Mouse (Mus musculus) liver, embryonic 15.5 days (tissue): ENCODE measurements at regions not wholly inside any gene's neighbourhood (a gene's known extent, or its start where the extent isn't known, plus 50 kb on each side); places are given as distances from the start of the nearest gene placed in this dataset.

ENCODE experiments used
- ATAC-seq: fragments of 200-750 bp; cut with Nextera tagmentation; 2 replicates; pipeline ENCODE4 v1.8.0; 2017; ENCODE audit warnings: moderate number of reproducible peaks, mild to moderate bottlenecking, moderate library complexity; ENCODE audit not compliant: insufficient read depth
- H3K27ac ChIP-seq: fragments of 300-500 bp; sonication (generic); replicated peaks from 2 replicates; pipeline ENCODE4 v1.5.1; 2015; ENCODE audit warnings: mild to moderate bottlenecking, inconsistent platforms
- H3K27me3 ChIP-seq: fragments of 300-500 bp; sonication (generic); 2 replicates; pipeline ENCODE4 v1.6.1; 2015; ENCODE audit warnings: mild to moderate bottlenecking, inconsistent platforms
- H3K36me3 ChIP-seq: fragments of 300-500 bp; sonication (generic); replicated peaks from 2 replicates; pipeline ENCODE4 v1.6.1; 2015; ENCODE audit warnings: moderate library complexity, mild to moderate bottlenecking, inconsistent platforms
- H3K4me1 ChIP-seq: fragments of 300-500 bp; sonication (generic); replicated peaks from 2 replicates; pipeline ENCODE4 v1.6.1; 2015; ENCODE audit warnings: inconsistent platforms
- H3K4me2 ChIP-seq: fragments of 300-500 bp; sonication (generic); 2 replicates; pipeline ENCODE4 v1.6.1; 2015; ENCODE audit warnings: moderate library complexity, mild to moderate bottlenecking, inconsistent platforms
- H3K4me3 ChIP-seq: fragments of 300-500 bp; sonication (generic); replicated peaks from 2 replicates; pipeline ENCODE4 v1.5.1; 2015; ENCODE audit warnings: mild to moderate bottlenecking, inconsistent platforms
- H3K9ac ChIP-seq: fragments of 300-500 bp; sonication (generic); 2 replicates; pipeline ENCODE4 v1.6.1; 2015; ENCODE audit warnings: moderate library complexity, mild to moderate bottlenecking, inconsistent platforms
- H3K9me3 ChIP-seq: fragments of 300-500 bp; sonication (generic); replicated peaks from 2 replicates; pipeline ENCODE4 v1.6.1; 2016; ENCODE audit warnings: inconsistent platforms
- WGBS: fragments of 180-500 bp; shearing (Covaris S2); methylation state at CpG from one replicate; pipeline ENCODE4 v1.1.7; 2015; ENCODE audit warnings: mixed read lengths; ENCODE audit not compliant: insufficient replicate concordance; 5-methylcytosine and 5-hydroxymethylcytosine counted together

- Histone ChIP-seq H3K9ac (no peak overlapping the region), H3K4me2 (no peak overlapping the region), H3K27ac (no peak overlapping the region), H3K4me3 (no peak overlapping the region), H3K27me3 (no peaks in the 10 kb centered on the region), H3K4me1 (no peaks in the 10 kb centered on the region), H3K36me3 (no peaks in the 10 kb centered on the region), H3K9me3 (no peaks in the 10 kb centered on the region)
- WGBS: 58% methylated on average over 6 of the region's 6 CpGs
- ATAC-seq: no peak
Measured at GRCm38 (mm10) chr14:102925769-102926443, 56.5 kb downstream of the Kctd12 start.

- WGBS: 48% methylated on average over 4 of the region's 4 CpGs
- Histone ChIP-seq H3K4me2 (no peak overlapping the region), H3K9ac (no peak overlapping the region), H3K9me3 (no peaks in the 10 kb centered on the region), H3K4me1 (no peaks in the 10 kb centered on the region), H3K36me3 (no peaks in the 10 kb centered on the region), H3K4me3 (no peak overlapping the region), H3K27me3 (no peaks in the 10 kb centered on the region), H3K27ac (no peak overlapping the region)
- ATAC-seq: no peak
Measured at GRCm38 (mm10) chr14:102924674-102925073, 57.8 kb downstream of the Kctd12 start.

- WGBS: 52% methylated on average over 5 of the region's 5 CpGs
- Histone ChIP-seq H3K4me2 (no peak overlapping the region), H3K9me3 (no peaks in the 10 kb centered on the region), H3K36me3 (no peaks in the 10 kb centered on the region), H3K4me3 (no peak overlapping the region), H3K27ac (no peak overlapping the region), H3K9ac (no peak overlapping the region), H3K27me3 (no peaks in the 10 kb centered on the region), H3K4me1 (no peaks in the 10 kb centered on the region)
- no peak for ATAC-seq
Measured at GRCm38 (mm10) chr14:102922496-102922993, 59.9 kb downstream of the Kctd12 start.

GRCm38 (mm10) chr14:102920415-102920814 lies 62.0 kb downstream of the Kctd12 start:
- Histone ChIP-seq H3K27ac (no peak overlapping the region), H3K4me1 (no peaks in the 10 kb centered on the region), H3K9ac (no peak overlapping the region), H3K4me3 (no peak overlapping the region), H3K36me3 (no peaks in the 10 kb centered on the region), H3K9me3 (no peaks in the 10 kb centered on the region), H3K4me2 (no peak overlapping the region), H3K27me3 (no peaks in the 10 kb centered on the region)
- WGBS: 53% methylated on average over 6 of the region's 6 CpGs
- ATAC-seq: no peak

GRCm38 (mm10) chr14:102919261-102919801 lies 63.1 kb downstream of the Kctd12 start:
- Histone ChIP-seq H3K9me3 (no peaks in the 10 kb centered on the region), H3K27ac (no peak overlapping the region), H3K27me3 (no peaks in the 10 kb centered on the region), H3K4me1 (no peaks in the 10 kb centered on the region), H3K4me3 (no peak overlapping the region), H3K36me3 (no peaks in the 10 kb centered on the region), H3K9ac (no peak overlapping the region), H3K4me2 (no peak overlapping the region)
- WGBS: 62% methylated on average over 7 of the region's 7 CpGs
- no peak for ATAC-seq

- Histone ChIP-seq H3K27ac (no peak overlapping the region), H3K27me3 (no peaks in the 10 kb centered on the region), H3K4me1 (no peaks in the 10 kb centered on the region), H3K4me2 (no peak overlapping the region), H3K9me3 (no peaks in the 10 kb centered on the region), H3K4me3 (no peak overlapping the region), H3K36me3 (no peaks in the 10 kb centered on the region), H3K9ac (no peak overlapping the region)
- WGBS: 56% methylated on average over 1 of the region's 1 CpGs
- no peak for ATAC-seq
Measured at GRCm38 (mm10) chr14:102917929-102918328, 64.5 kb downstream of the Kctd12 start.

GRCm38 (mm10) chr14:102915918-102916317 lies 66.5 kb downstream of the Kctd12 start:
- Histone ChIP-seq H3K27ac (no peak overlapping the region), H3K4me3 (no peak overlapping the region), H3K4me2 (no peak overlapping the region), H3K27me3 (no peaks in the 10 kb centered on the region), H3K36me3 (no peaks in the 10 kb centered on the region), H3K4me1 (0 out of 2 replicates have a peak, but pooled peaks cover 3% of the 10 kb centered on the region), H3K9me3 (no peaks in the 10 kb centered on the region), H3K9ac (no peak overlapping the region)
- ATAC-seq: no peak
- WGBS: 76% methylated on average over 4 of the region's 4 CpGs

GRCm38 (mm10) chr14:102911582-102911981 lies 70.9 kb downstream of the Kctd12 start:
- Histone ChIP-seq H3K27me3 (no peaks in the 10 kb centered on the region), H3K9ac (no peak overlapping the region), H3K4me2 (no peak overlapping the region), H3K9me3 (no peaks in the 10 kb centered on the region), H3K36me3 (no peaks in the 10 kb centered on the region), H3K4me1 (0 out of 2 replicates have a peak, but pooled peaks cover 3% of the 10 kb centered on the region), H3K27ac (no peak overlapping the region), H3K4me3 (no peak overlapping the region)
- 38% methylated on average over 3 of the region's 3 CpGs for WGBS
- peak; percentile 18; the same call in 1 of the 2 replicates for ATAC-seq

GRCm38 (mm10) chr14:102908990-102909389 lies 73.4 kb downstream of the Kctd12 start:
- no peak overlapping the region for H3K4me2 ChIP-seq
- no peak overlapping the region for H3K9ac ChIP-seq
- H3K4me1 ChIP-seq: peaks cover 3% of the 10 kb centered on the region; the same call in 1 of the 2 replicates
- H3K4me3 ChIP-seq: no peak overlapping the region
- no peak overlapping the region for H3K27ac ChIP-seq
- no peaks in the 10 kb centered on the region for H3K27me3 ChIP-seq
- H3K9me3 ChIP-seq: no peaks in the 10 kb centered on the region
- ATAC-seq: no peak
- no peaks in the 10 kb centered on the region for H3K36me3 ChIP-seq
- WGBS: 72% methylated on average over 3 of the region's 3 CpGs

GRCm38 (mm10) chr14:102907411-102908103 lies 74.9 kb downstream of the Kctd12 start:
- Histone ChIP-seq H3K36me3 (no peaks in the 10 kb centered on the region), H3K27ac (0 out of 2 replicates have a peak overlapping the region, but pooled peaks have one; percentile 62), H3K4me1 (peaks cover 3% of the 10 kb centered on the region; the same call in 1 of the 2 replicates), H3K9ac (no peak overlapping the region), H3K9me3 (no peaks in the 10 kb centered on the region), H3K4me2 (no peak overlapping the region), H3K27me3 (no peaks in the 10 kb centered on the region), H3K4me3 (no peak overlapping the region)
- no peak; the same call in 1 of the 2 replicates for ATAC-seq
- 40% methylated on average over 6 of the region's 6 CpGs for WGBS

GRCm38 (mm10) chr14:102906826-102907225 lies 75.6 kb downstream of the Kctd12 start:
- Histone ChIP-seq H3K9me3 (no peaks in the 10 kb centered on the region), H3K4me3 (no peak overlapping the region), H3K36me3 (no peaks in the 10 kb centered on the region), H3K27ac (peak overlapping the region; percentile 62), H3K27me3 (no peaks in the 10 kb centered on the region), H3K4me1 (peaks cover 3% of the 10 kb centered on the region; the same call in 1 of the 2 replicates), H3K9ac (no peak overlapping the region), H3K4me2 (no peak overlapping the region)
- ATAC-seq: peak; percentile 38; the same call in 1 of the 2 replicates
- 12% methylated on average over 6 of the region's 6 CpGs for WGBS
